Mouse (Mus musculus) NIH3T3 (cell line): ENCODE measurements at regions not wholly inside any gene's neighbourhood (a gene's known extent, or its start where the extent isn't known, plus 50 kb on each side); places are given as distances from the start of the nearest gene placed in this dataset.

Experiments
- DNase-seq: peaks from one replicate; pipeline ENCODE4 v3.0.0-alpha.2; 2012; ENCODE audit warnings: low read depth

GRCm38 (mm10) chr7:54734039-54734438, 101.3 kb upstream of the Luzp2 start:
- peak; percentile 56 for DNase-seq

- no peak for DNase-seq
These were observed 100.4 kb upstream of the Luzp2 start for GRCm38 (mm10) chr7:54734861-54735260.

GRCm38 (mm10) chr7:54767341-54767740, 68.0 kb upstream of the Luzp2 start:
- DNase-seq = no peak

- no peak for DNase-seq
These were observed 66.6 kb upstream of the Luzp2 start for GRCm38 (mm10) chr7:54768683-54769082.

- no peak for DNase-seq
These were observed 53.3 kb upstream of the Luzp2 start for GRCm38 (mm10) chr7:54781939-54782520.

GRCm38 (mm10) chr7:54782604-54783003, 52.7 kb upstream of the Luzp2 start:
- no peak for DNase-seq

GRCm38 (mm10) chr7:54783550-54784529, 51.5 kb upstream of the Luzp2 start:
- no peak for DNase-seq
